Mouse (Mus musculus) forebrain, postnatal 0 days (tissue): ENCODE results near the gene Btg2. TPM values are rescaled to one million over a fixed set of nuclear protein-coding genes. Genes with fewer than 3 reads are reported as not detected.

Experiments used
- ATAC-seq: fragments of 200-750 bp; cut with Nextera tagmentation; 2 replicates; pipeline ENCODE4 v1.8.0; 2017; ENCODE audit warnings: mild to moderate bottlenecking, moderate library complexity
- DNase-seq: peaks from one replicate; pipeline ENCODE4 v3.0.0-alpha.2; 2015
- H3K27ac ChIP-seq: fragments of 300-500 bp; sonication (generic); 2 replicates; pipeline ENCODE4 v1.5.1; 2014; ENCODE audit warnings: low read depth, mild to moderate bottlenecking, antibody characterized with exemption, low read length, moderate library complexity, mixed read lengths
- H3K27me3 ChIP-seq: fragments of 300-500 bp; sonication (generic); 2 replicates; pipeline ENCODE4 v1.6.1; 2014; ENCODE audit warnings: mild to moderate bottlenecking, low read length, mixed read lengths; ENCODE audit not compliant: insufficient read depth
- H3K36me3 ChIP-seq: fragments of 300-500 bp; sonication (generic); 2 replicates; pipeline ENCODE4 v1.6.1; 2014; ENCODE audit warnings: mild to moderate bottlenecking, moderate library complexity; ENCODE audit not compliant: insufficient read depth
- H3K4me1 ChIP-seq: fragments of 300-500 bp; sonication (generic); 2 replicates; pipeline ENCODE4 v1.6.1; 2014; ENCODE audit warnings: antibody characterized with exemption; ENCODE audit not compliant: insufficient read depth
- H3K4me2 ChIP-seq: fragments of 300-500 bp; sonication (generic); 2 replicates; pipeline ENCODE4 v1.6.1; 2014; ENCODE audit warnings: low read depth, mild to moderate bottlenecking, moderate library complexity
- H3K4me3 ChIP-seq: fragments of 300-500 bp; sonication (generic); 2 replicates; pipeline ENCODE4 v1.5.1; 2014; ENCODE audit warnings: low read depth, low read length, mixed read lengths
- H3K9ac ChIP-seq: fragments of 300-500 bp; sonication (generic); 2 replicates; pipeline ENCODE4 v1.6.1; 2014; ENCODE audit warnings: mild to moderate bottlenecking
- H3K9me3 ChIP-seq: fragments of 300-500 bp; sonication (generic); 2 replicates; pipeline ENCODE4 v1.6.1; 2016; ENCODE audit warnings: low read length
- CTCF ChIP-seq: sonication (generic); IDR thresholded peaks from 2 replicates; pipeline ENCODE4 v1.5.1; 2016; ENCODE audit warnings: antibody characterized with exemption, control low read depth, low read depth
- WGBS: fragments of 180-500 bp; shearing (Covaris S2); extraction: QIAGEN DNeasy Blood & Tissue Kit; methylation state at CpG from one replicate; pipeline ENCODE4 v1.1.7; 2014; 5-methylcytosine and 5-hydroxymethylcytosine counted together
- polyA plus RNA-seq: library from polyadenylated mRNA; unstranded; fragments of >200 nt; fragmentation: Nextera tagmentation; extraction: Ambion mirVana; gene quantifications from 2 replicates; pipeline ENCODE4 v1.2.1, GENCODE M21; 2015
- total RNA-seq: library from RNA; depleted of rRNA; stranded (reverse); fragments of >200 nt; gene quantifications from 2 replicates; pipeline ENCODE4 v1.2.3, GENCODE M21; 2014

The Btg2 gene
- total and polyA plus RNA-seq, 2 experiments from 2014 or later, result 11.9 to 12.0 TPM

- WGBS, result 68% methylated on average over 5 of the region's 5 CpGs
These were observed 34.6 kb upstream of the Btg2 start for GRCm38 (mm10) chr1:134113560-134113959.

GRCm38 (mm10) chr1:134110979-134111378 lies 32.1 kb upstream of the Btg2 start, which contains the start of gene Chit1:
Chit1 (plus strand) TSS chr1:134111242.
- Histone ChIP-seq H3K4me2 (no peak within 1 kb of the TSS), H3K9ac (no peak within 1 kb of the TSS), H3K4me3 (no peak within 1 kb of the TSS), H3K27me3 (no peaks in the 10 kb centered on the region), H3K36me3 (no peaks in the 10 kb centered on the region), H3K9me3 (no peaks in the 10 kb centered on the region), H3K27ac (no peak within 1 kb of the TSS), H3K4me1 (no peaks in the 10 kb centered on the region)
- no peak for TF ChIP-seq CTCF
- no peak for ATAC-seq
- 79% methylated on average over 4 of the region's 4 CpGs for WGBS
- no peak for DNase-seq

More at GRCm38 (mm10) chr1:134113560-134113959, 34.6 kb upstream of the Btg2 start:
- DNase-seq (no peak), ATAC-seq (no peak)
- H3K9me3 ChIP-seq, result no peaks in the 10 kb centered on the region
- H3K27me3 ChIP-seq, result no peaks in the 10 kb centered on the region
- no peaks in the 10 kb centered on the region for H3K36me3 ChIP-seq
- H3K27ac ChIP-seq, result no peak overlapping the region
- no peaks in the 10 kb centered on the region for H3K4me1 ChIP-seq
- no peak overlapping the region for H3K4me3 ChIP-seq
- no peak overlapping the region for H3K9ac ChIP-seq
- no peak for TF ChIP-seq CTCF
- H3K4me2 ChIP-seq, result no peak overlapping the region

GRCm38 (mm10) chr1:134110449-134110848 lies 31.5 kb upstream of the Btg2 start:
- Histone ChIP-seq H3K27ac (no peak overlapping the region), H3K4me3 (no peak overlapping the region), H3K27me3 (no peaks in the 10 kb centered on the region), H3K4me2 (no peak overlapping the region), H3K9me3 (no peaks in the 10 kb centered on the region), H3K4me1 (no peaks in the 10 kb centered on the region), H3K9ac (no peak overlapping the region), H3K36me3 (no peaks in the 10 kb centered on the region)
- TF ChIP-seq CTCF, result no peak
- 88% methylated on average over 5 of the region's 5 CpGs for WGBS
- DNase-seq, result no peak
- ATAC-seq, result no peak

- 77% methylated on average over 3 of the region's 3 CpGs for WGBS
- no peak overlapping the region for H3K27ac ChIP-seq
- H3K27me3 ChIP-seq, result no peaks in the 10 kb centered on the region
- H3K4me2 ChIP-seq, result no peak overlapping the region
- TF ChIP-seq CTCF, result no peak
- no peaks in the 10 kb centered on the region for H3K36me3 ChIP-seq
- no peak overlapping the region for H3K9ac ChIP-seq
- no peak overlapping the region for H3K4me3 ChIP-seq
- no peaks in the 10 kb centered on the region for H3K4me1 ChIP-seq
- 0 out of 2 replicates have a peak, but pooled peaks have one; percentile 25 for ATAC-seq
- DNase-seq, result no peak
- no peaks in the 10 kb centered on the region for H3K9me3 ChIP-seq
These were observed 31.1 kb upstream of the Btg2 start for GRCm38 (mm10) chr1:134110015-134110414.

- Histone ChIP-seq H3K9ac (no peak overlapping the region), H3K9me3 (no peaks in the 10 kb centered on the region), H3K27me3 (no peaks in the 10 kb centered on the region), H3K4me2 (no peak overlapping the region), H3K27ac (no peak overlapping the region), H3K36me3 (no peaks in the 10 kb centered on the region), H3K4me1 (no peaks in the 10 kb centered on the region), H3K4me3 (no peak overlapping the region)
- no peak for ATAC-seq
- no peak for TF ChIP-seq CTCF
- 91% methylated on average over 7 of the region's 7 CpGs for WGBS
- no peak for DNase-seq
These were observed 28.9 kb upstream of the Btg2 start for GRCm38 (mm10) chr1:134107777-134108176.

- no peaks in the 10 kb centered on the region for H3K9me3 ChIP-seq
- no peak overlapping the region for H3K4me3 ChIP-seq
- no peak overlapping the region for H3K4me2 ChIP-seq
- peak; percentile 83 for TF ChIP-seq CTCF
- no peak overlapping the region for H3K9ac ChIP-seq
- ATAC-seq (peak; percentile 27; the same call in 1 of the 2 replicates), DNase-seq (peak; percentile 76)
- H3K27me3 ChIP-seq, result no peaks in the 10 kb centered on the region
- H3K27ac ChIP-seq, result no peak overlapping the region
- H3K4me1 ChIP-seq, result no peaks in the 10 kb centered on the region
- 3% methylated on average over 5 of the region's 5 CpGs for WGBS
- no peaks in the 10 kb centered on the region for H3K36me3 ChIP-seq
These were observed 27.8 kb upstream of the Btg2 start for GRCm38 (mm10) chr1:134106719-134107118.

- Histone ChIP-seq H3K36me3 (no peaks in the 10 kb centered on the region), H3K4me1 (no peaks in the 10 kb centered on the region), H3K27ac (no peak overlapping the region), H3K9ac (no peak overlapping the region), H3K9me3 (no peaks in the 10 kb centered on the region), H3K27me3 (no peaks in the 10 kb centered on the region), H3K4me3 (no peak overlapping the region), H3K4me2 (no peak overlapping the region)
- DNase-seq (no peak), ATAC-seq (no peak)
- 61% methylated on average over 3 of the region's 3 CpGs for WGBS
- TF ChIP-seq CTCF, result no peak
These were observed 27.0 kb upstream of the Btg2 start for GRCm38 (mm10) chr1:134105764-134106430.
